9 mouse cellular contexts compared by ENCODE assay signal in the genomic region with DNA sequence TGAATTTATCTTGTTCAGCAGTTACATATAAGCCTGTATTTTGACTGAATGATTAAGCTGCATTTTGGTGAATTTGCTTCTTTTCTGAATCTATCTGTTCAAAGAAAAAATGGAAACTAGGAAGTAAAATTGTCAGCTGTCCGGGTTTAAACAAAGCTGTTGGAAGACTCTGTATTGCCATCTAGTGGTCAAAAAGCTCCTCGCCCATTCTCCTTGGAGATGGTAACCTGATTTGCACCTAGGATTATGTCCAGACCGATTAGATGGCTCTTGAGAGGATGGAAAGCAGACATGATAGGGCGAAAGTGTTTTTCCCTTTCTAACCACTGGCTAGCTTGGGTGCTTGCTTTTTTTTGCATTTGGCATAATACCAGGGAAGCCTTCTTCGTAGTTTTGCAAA. TPM values are rescaled to one million over a fixed set of nuclear protein-coding genes. Genes with fewer than 3 reads are reported as not detected.
A peak's percentile ranks its signal among the peaks of the same experiment; 100 is the strongest.
DNase-seq lines count a peak whose midpoint lies in the region; ATAC-seq and TF ChIP-seq lines count a peak whose summit lies in the region.
"Had no signal": no experiment of that assay in that cellular context is flagged by ENCODE, and none has a peak within 500 bp of the region (broad histone marks: within the 10 kb centered on the region; RNA-seq: fewer than 3 reads in every experiment).

No protein-coding gene starts in this region.

- H3K27me3 ChIP-seq in hindbrain, embryonic 10.5 days (ENCODE audit: insufficient read depth, poor library complexity, severe bottlenecking) = no peaks in the 10 kb centered on the region
- H3K27me3 ChIP-seq in hindbrain, embryonic 12.5 days = no peaks in the 10 kb centered on the region
- no peaks in the 10 kb centered on the region for H3K27me3 ChIP-seq in stomach, postnatal 0 days (ENCODE audit: control insufficient read depth, insufficient read depth, low read length)
- H3K27me3 ChIP-seq: liver, embryonic 15.5 days had no signal

- no peak overlapping the region for H3K9ac ChIP-seq in hindbrain, embryonic 12.5 days
- no peak overlapping the region for H3K9ac ChIP-seq in stomach, postnatal 0 days (ENCODE audit: low read length)
- H3K9ac ChIP-seq: liver, embryonic 15.5 days had no signal

- no peaks in the 10 kb centered on the region for H3K9me3 ChIP-seq in hindbrain, embryonic 10.5 days
- H3K9me3 ChIP-seq in hindbrain, embryonic 12.5 days (replicated peaks) = no peaks in the 10 kb centered on the region
- no peaks in the 10 kb centered on the region for H3K9me3 ChIP-seq in stomach, postnatal 0 days (ENCODE audit: control insufficient read depth, low read length)
- H3K9me3 ChIP-seq: liver, embryonic 15.5 days had no signal

- H3K4me1 ChIP-seq in hindbrain, embryonic 10.5 days (replicated peaks) = no peaks in the 10 kb centered on the region
- H3K4me1 ChIP-seq in hindbrain, embryonic 12.5 days = no peaks in the 10 kb centered on the region
- H3K4me1 ChIP-seq in stomach, postnatal 0 days (replicated peaks; ENCODE audit: control insufficient read depth, insufficient read depth) = no peaks in the 10 kb centered on the region
- H3K4me1 ChIP-seq: liver, embryonic 15.5 days had no signal

- peak; percentile 81 for TF ChIP-seq CTCF in stomach, postnatal 0 days (IDR thresholded peaks at IDR 0.05; ENCODE audit: low read depth)

- H3K4me3 ChIP-seq in hindbrain, embryonic 10.5 days = no peak overlapping the region
- no peak overlapping the region for H3K4me3 ChIP-seq in hindbrain, embryonic 12.5 days
- no peak overlapping the region for H3K4me3 ChIP-seq in stomach, postnatal 0 days (ENCODE audit: low read depth, low read length)
- H3K4me3 ChIP-seq: liver, embryonic 15.5 days had no signal

- no peak for TF ChIP-seq EP300 in stomach, postnatal 0 days (optimal IDR thresholded peaks at IDR 0.05)

- no peak for ATAC-seq in hindbrain, embryonic 12.5 days (ENCODE audit: low FRiP score)
- ATAC-seq in stomach, postnatal 0 days (ENCODE audit: low FRiP score, low TSS enrichment) = no peak

- H3K36me3 ChIP-seq in hindbrain, embryonic 10.5 days = no peaks in the 10 kb centered on the region
- no peaks in the 10 kb centered on the region for H3K36me3 ChIP-seq in hindbrain, embryonic 12.5 days
- H3K36me3 ChIP-seq in stomach, postnatal 0 days (ENCODE audit: control insufficient read depth, insufficient read depth, low read length) = no peaks in the 10 kb centered on the region
- H3K36me3 ChIP-seq: liver, embryonic 15.5 days had no signal

- 38% methylated on average over 5 of the region's 5 CpGs for WGBS in hindbrain, embryonic 10.5 days
- 38% methylated on average over 5 of the region's 5 CpGs for WGBS in hindbrain, embryonic 12.5 days
- 25% methylated on average over 5 of the region's 5 CpGs for WGBS in stomach, postnatal 0 days

- DNase-seq in hindbrain, embryonic 10.5 days (ENCODE audit: low spot score) = peak; percentile 31
- DNase-seq in NIH3T3 (ENCODE audit: low read depth) = peak; percentile 80
- peak; percentile 78 to 85 for DNase-seq in cerebellum, postnatal 10 days
- DNase-seq in gastrocnemius, adult 8-10 months (ENCODE audit: low spot score in 2 of 2) = peak; percentile 15 to 43
- peak; percentile 45 to 66 for DNase-seq in layer of hippocampus, adult 8-10 months (ENCODE audit: low spot score in 2 of 2)
- DNase-seq in lung, postnatal 36 days = peak; percentile 83
- peak; percentile 46 for DNase-seq in stomach, postnatal 0 days (ENCODE audit: low spot score)

- no peak overlapping the region for H3K27ac ChIP-seq in hindbrain, embryonic 10.5 days
- no peak overlapping the region for H3K27ac ChIP-seq in hindbrain, embryonic 12.5 days
- H3K27ac ChIP-seq in stomach, postnatal 0 days (replicated peaks) = no peak overlapping the region
- H3K27ac ChIP-seq: liver, embryonic 15.5 days had no signal

- H3K4me2 ChIP-seq in hindbrain, embryonic 12.5 days (replicated peaks) = no peak overlapping the region
- H3K4me2 ChIP-seq in stomach, postnatal 0 days (replicated peaks; ENCODE audit: low read depth) = no peak overlapping the region
- H3K4me2 ChIP-seq: liver, embryonic 15.5 days had no signal

RNA-seq across cellular contexts. Expression of a gene that starts 19.1 kb away (rescaled TPM):
- 0.21 and 0.32 TPM in 2 replicates for polyA plus RNA-seq in hindbrain, embryonic 10.5 days (2016; fragmentation: Nextera tagmentation; extraction: Ambion mirVana)
- 0.58 and 0.60 TPM in 2 replicates for polyA plus RNA-seq in hindbrain, embryonic 12.5 days (2016; fragmentation: Nextera tagmentation; extraction: Ambion mirVana)
- total RNA-seq in gastrocnemius, adult 8-10 months (2022) = 1 to 10 TPM; 2.0 to 2.9 (median 2.3) TPM
- total RNA-seq in layer of hippocampus, adult 8-10 months (2022) = 1 to 10 TPM in 3 of 4 experiments, under 1 TPM in 1; 0.87 to 1.3 (median 1.2) TPM
- polyA plus RNA-seq in stomach, postnatal 0 days (2015; fragmentation: Nextera tagmentation; extraction: Ambion mirVana) = 0.38 and 0.53 TPM in 2 replicates
- polyA plus RNA-seq: liver, embryonic 15.5 days had no signal

Comparison
In these comparisons a context has a peak if more than half of its experiments do, and no peak if none do; other contexts are left out.
1. DNase-seq: peak in every context shown above with its lines; median percentile 83 in lung, postnatal 36 days; 82 in cerebellum, postnatal 10 days; 80 in NIH3T3; 56 in layer of hippocampus, adult 8-10 months; 46 in stomach, postnatal 0 days; 31 in hindbrain, embryonic 10.5 days; 29 in gastrocnemius, adult 8-10 months.